Mouse (Mus musculus): ENCODE results near the gene Cdk14.

The Cdk14 gene

DNA sequence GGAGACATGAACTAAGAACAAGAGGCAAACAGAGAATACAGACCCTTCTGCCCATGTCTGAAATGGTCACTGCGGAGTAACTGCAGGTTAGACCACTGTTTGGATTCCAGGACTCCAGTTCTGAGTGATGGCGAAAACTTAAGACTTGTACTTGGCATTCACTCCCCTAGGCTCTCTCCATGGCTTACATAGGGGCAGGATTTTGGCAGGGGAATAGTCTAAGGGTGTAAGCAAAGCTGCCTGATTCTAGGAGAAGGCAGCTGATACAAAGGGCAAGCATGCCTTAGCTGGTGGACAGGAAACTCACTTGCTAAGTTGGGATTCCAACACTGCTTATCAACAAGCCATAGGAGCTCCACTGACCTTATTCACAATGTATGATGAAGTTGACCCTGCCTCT lies 521.9 kb downstream of the Cdk14 start:
- DNase-seq (ENCODE audit: low spot score in 2 of 2) = no peak

DNA sequence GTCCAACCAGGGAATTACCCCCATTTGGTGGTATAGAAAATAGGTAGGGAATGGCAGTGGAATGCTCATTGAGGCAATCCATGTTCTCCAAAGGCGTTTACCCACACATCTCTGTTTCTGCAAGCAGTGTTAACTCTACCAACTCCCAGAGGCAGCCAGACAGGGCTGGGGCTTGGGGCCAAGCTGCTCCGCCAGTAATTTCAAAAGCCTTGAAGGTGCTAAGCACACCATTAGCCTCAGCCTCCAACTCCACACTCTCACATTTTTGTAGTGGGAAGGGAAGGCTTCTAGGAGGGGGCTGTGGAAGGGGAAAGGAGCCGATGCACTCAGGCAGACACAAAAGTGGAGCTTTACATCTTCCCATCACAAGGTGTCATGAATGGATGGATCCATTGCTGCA lies 525.1 kb downstream of the Cdk14 start:
- no peak for DNase-seq (ENCODE audit: low spot score in 2 of 2)

DNA sequence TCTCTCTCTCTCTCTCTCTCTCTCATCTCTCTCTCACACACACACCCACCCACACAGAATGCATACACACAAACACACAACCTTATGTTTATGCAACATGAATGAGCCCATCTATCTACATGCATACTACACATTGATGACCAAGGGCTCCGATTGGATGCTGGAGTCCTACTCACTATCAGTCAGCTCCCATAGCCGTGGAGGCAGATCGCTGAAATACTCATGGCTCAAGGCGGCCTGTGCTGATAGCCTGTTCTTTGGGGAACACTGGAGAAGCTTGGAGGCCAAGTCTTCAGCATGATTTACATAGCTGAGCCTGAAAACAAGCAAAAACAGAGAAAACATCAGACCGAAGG lies 526.3 kb downstream of the Cdk14 start:
- DNase-seq (ENCODE audit: low spot score in 2 of 2) = no peak

DNA sequence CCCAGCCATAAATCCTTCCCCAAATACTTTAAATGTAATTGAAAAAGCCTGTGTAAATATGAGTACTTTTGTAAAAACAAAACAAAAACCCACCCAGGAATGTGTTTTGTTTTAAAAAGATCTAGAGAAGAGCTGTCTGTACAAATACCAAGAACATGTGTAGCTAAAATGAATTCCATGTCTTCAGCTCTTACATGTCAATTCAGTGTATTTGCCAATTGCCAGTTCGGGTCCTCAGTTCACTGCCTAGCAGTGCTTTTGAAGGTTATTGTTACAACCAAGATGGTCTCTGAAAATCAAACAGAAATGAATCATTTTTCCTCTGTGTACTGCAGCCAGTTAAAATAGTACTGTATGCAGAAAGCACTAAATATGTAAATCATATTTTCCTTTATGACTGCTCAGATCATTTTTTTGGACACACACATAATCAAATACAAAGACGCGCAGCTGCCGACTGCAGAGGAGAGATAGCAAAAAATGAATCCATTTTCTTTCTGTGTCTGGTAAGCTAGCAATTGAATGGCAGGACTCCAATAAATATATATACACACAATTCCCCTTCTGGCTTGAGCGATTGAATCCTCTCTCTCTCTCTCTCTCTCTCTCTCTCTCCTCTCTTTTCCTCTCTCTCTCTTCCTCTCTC lies 526.8 kb downstream of the Cdk14 start:
- DNase-seq (ENCODE audit: low spot score in 2 of 2) = no peak

DNA sequence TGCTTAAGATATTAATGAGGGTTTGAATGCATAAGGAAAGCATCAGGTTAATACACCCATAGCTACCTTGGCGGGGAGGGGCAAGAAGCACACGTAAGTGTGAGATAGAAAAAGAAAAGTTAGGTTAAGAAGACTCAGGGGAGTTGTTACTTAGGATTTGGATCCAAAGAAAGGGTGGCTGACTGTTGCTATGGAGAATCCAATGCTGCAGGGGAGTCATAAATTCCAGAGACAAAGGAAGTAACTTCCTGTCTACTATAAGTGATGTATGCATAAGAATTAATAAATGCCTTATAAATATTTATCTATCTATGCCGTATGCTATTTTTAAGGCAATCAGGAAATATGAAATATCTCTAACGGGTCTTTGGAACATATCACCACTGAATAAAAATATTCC lies 527.4 kb downstream of the Cdk14 start:
- DNase-seq (ENCODE audit: low spot score in 2 of 2) = no peak

DNA sequence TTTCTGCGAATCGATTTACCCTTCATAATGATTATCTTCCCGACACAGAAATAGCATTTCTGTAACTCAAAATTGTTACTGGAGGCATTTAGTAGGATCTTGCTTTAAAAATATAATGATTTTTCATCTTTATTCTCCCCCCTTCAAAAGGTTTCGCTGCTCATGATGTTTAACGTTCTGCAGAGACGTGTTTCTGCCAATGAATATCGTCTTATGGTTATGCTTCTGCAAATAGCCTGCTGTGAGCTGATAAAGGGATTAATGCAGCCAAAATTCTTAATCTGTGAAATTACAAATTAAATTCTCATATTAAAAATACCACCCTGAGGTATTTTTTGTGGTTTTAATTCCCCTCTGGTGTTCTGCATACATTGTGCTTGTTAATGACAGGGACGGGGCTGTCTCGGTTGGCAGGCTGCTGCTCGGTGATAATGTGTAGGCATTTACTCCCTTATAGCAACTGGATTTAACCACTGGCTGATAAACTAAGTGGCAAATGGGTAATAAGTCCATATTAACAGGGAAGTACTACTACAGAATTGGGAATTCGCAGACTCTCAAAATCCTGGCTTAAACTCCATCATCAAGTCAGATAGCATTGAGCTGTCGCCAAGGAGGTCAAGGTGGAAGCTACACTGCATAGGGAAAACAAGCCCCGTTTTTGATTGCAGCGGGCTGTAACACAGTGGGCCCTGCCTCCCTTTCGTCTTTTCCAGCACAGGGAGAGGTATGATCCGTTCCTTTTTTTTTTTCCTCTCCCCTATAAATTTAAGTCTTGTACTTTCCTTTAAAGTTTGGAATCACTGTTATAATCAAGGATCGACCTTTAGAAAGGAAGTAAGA lies 528.0 kb downstream of the Cdk14 start:
- no peak for DNase-seq (ENCODE audit: low spot score in 2 of 2)

DNA sequence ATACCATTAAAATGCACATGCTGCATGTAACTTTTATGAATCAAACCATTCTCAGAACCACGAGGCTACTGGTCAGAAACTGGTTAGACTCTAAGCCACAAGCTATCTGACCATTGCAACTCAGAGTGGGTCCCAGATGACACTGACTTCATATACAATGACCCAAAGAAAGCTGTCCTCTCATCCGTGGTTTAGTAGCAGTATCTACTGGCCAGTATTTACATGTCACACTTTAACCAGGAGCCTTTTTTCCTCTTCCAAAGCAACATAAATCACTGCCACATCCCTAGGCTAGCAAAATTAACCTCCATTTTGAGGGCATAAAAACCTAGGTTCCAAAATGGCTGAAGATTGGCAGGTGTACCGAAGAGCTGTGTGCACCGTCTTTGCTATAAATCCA lies 533.0 kb downstream of the Cdk14 start:
- no peak for DNase-seq (ENCODE audit: low spot score in 2 of 2)

DNA sequence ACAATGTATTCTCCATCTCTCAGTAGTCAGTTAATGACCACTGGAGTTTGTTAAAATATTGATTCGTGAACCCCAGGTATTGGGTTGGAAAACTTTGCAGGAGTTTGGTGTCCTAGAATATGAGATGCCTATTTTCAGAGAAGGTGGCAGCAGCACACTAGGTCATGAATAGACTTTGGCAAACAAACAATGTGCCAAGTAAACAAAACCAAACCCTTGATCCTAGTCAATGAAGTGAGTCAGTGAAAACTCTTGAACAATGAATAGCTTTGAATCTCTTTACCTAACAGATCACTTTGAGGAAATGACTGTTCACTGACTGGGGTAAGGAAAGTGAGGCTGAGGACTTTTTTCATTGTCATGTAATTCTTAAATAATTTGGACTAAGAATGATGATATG lies 537.3 kb downstream of the Cdk14 start:
- DNase-seq (ENCODE audit: low spot score in 2 of 2) = no peak

DNA sequence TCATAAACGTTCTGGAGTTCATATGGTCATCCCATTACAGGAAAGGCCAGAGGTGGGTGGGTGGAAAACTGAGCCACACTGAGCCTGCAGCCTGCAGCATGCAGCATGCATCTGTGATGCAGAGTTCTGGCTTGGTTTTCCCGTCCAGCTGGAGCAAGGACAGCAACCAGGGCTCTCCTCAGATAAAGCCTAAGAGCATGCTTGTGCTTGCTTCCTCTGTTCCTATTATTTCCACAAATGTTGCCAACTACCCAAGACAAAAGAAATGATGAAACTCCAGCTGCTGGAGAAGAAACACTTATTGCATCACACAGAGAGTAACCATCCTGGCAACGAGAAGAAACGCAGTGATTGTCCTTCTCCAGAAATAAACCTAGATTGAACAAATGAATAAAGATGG lies 539.8 kb downstream of the Cdk14 start:
- DNase-seq (ENCODE audit: low spot score in 2 of 2) = no peak

DNA sequence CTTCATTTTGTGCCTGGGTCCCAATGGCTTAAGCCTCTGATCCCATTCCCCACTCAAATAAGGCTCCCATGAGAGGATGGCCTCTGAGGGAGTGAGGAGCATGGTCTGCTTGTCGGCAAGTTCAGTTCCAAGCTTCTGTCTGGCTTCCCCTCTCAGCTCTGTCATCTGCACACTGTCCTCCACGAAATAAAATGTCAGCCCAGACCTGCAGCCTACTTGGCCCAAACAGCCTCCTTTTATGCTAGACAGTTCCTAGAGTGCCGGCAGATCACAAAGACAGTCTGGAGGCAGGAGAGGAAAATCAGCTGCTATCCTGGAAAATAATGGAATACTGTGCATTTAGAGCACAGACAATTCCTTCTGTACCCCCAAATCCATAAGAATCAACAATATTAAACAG lies 541.2 kb downstream of the Cdk14 start:
- no peak for DNase-seq (ENCODE audit: low spot score in 2 of 2)

DNA sequence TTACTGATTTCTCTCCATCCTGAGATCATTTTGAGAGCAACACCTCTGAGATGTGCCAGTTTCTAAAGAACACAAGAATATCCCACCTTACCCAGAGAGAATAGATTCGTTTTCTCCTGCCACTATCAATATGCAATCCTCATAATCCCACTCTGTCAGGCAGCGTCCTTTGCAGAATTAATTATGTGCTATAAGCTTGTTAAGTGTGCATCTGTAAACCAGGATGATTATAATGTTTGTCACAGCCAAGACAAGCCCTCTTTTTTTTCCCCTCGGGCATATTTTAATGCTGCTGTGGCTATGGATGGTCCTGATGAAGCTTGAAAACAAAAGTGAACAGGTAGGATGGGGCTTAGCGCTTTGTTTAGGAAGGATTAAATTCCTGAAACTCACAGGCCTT lies 542.5 kb downstream of the Cdk14 start:
- no peak for DNase-seq (ENCODE audit: low spot score in 2 of 2)

DNA sequence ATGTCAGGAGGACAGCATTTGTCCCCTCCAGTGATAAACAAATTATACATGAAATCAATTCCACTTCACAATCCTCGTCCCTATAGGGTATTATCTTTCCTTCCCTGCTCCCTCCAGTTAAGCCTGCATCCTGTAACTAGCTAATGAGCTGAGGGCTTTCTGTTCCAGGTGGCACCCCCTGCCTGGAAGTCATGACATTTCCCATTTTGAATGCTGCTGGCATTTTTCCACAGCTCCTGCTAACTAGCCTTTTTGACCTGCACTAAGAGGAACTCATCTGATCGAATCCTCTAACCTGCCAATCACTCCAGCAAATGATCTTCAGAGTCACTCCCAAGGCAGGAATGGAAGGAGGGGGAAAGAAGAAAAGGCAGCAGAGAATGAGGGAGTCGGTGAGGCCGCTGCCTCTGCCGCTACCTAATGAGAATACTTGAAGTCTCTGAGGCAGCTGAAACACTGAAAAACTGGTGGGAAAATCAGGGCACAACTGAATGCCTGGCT lies 542.9 kb downstream of the Cdk14 start:
- DNase-seq (ENCODE audit: low spot score in 2 of 2) = no peak

DNA sequence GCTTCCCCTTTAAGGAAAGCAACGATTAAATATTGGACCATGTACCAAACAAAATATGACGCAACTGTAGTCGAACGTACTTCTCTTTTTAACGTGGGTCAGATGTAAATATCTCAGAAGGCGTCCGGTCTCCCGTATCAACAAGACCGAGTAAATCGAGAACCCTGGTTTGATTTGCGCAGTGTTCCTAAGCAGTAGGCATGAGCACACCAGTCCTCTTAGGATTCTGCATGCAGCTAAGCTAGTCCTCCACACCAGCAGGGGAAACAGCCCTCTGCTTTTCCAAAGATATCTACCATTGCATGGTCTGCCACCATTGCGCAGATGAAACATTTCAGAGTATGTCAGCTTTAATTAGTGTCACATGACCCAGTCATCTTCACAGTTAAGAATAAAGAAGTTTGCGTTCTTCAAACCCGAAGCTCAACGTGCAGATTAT lies 543.4 kb downstream of the Cdk14 start:
- DNase-seq (ENCODE audit: low spot score in 2 of 2) = no peak

DNA sequence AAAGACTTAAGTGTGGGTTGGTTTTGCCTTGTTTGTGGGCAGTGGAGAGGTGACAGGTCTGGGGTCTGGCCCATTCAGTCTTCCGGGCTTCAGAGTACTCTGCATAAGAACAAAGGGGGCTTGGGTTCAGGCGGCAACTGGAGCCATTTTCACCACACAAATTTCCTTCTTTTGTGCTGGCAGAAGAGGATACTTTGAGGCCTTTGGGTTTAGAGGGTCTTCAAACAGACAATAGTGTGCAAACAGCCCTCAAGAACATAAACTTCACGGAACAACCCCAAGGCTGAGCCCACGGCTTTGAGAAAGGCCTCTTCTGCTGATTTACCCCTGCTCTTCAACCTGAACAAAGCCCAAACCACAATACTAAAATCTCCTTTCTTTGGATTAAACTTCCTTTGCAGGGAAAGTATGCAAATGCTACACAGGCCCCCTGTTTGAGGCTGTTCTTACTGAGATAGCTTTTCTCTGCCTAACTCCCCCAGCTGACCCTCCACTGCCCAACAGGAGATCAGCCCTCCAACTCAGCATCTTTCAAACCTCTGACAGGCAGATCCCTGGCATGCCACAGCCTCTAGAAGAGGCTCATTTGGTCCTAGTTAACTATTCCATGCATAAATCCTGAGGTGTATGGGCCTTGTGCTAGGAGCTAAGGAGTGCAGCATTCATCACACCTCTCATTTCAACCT lies 549.9 kb downstream of the Cdk14 start:
- DNase-seq (ENCODE audit: low spot score in 2 of 2) = no peak

DNA sequence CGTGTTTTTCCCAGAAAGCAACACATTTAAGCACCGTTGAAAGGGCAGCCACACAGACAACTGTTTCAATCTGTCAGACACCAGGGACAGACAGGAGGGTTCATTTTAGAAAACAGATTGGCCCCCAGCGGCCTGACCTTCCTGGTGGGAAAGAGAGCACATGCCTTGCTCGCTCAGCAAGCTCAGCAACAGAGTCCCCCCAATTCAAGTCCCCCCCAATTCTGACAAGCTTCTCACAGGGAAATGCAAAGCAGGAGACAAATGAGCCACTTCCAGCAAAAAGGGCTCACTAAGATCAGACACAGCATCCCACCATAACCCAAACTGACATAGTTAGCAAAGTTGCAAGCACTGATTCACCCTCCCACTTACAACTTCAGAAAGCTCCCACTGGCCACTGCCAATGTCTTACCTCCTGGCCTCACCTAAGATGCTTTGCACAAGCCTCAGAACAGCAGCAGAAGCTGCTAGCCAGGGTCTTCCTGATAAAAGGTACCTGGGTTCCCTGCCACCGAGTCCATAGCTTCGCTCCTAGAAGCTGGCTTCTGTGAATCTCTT lies 551.5 kb downstream of the Cdk14 start:
- DNase-seq (ENCODE audit: low spot score in 2 of 2) = no peak

DNA sequence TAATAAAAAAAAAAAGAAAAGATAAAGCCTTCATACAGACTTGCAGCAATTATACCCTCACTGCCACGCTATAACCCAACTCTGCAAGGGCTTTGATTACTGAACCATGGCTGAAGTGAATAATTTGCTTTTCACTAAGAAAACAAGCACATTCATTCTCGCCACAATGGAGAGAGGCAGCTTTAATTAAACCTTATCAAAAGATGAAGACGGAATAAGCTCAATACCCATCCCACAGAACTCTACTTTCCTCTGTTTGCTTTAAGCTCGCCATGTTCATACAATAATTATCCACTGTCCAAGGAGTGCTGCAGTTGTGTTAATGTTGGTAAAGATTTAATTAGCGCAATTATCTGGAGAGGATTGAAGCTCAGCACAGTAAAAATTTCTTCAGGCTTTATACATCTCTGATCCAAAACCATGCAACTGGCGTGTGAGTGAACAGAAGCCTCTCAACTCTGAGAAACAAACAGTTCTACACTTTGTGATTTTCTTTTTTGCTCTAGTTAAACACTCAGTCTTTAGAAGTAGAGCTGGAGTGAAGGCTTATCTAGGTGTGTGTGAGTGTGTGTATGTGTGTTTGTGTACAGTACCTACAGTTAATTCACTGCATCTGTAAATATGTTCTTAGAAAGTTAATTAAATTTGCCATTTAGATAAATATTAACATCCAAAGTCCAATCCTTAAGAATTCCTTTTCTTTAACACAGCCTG lies 552.1 kb downstream of the Cdk14 start:
- no peak for DNase-seq (ENCODE audit: low spot score in 2 of 2)

DNA sequence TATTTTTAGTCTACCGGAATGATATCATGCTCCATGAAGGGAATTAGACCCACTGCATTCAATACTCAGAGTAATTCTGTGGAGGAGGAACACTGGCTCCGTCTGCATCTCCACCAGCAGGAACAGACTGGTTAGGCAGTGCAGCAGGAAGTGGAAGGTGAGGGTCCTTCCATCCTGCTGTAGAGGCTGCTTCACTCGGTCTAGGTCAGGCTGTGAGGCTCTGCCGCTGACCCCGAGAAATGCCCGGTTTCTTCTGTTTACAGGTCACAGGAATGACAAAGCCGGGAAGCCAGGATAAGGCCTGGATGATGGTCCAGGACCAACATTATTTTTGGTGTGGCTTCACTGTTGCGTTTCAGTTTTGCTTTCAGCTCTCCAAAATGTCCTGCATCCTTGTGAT lies 553.2 kb downstream of the Cdk14 start:
- DNase-seq (ENCODE audit: low spot score in 2 of 2) = no peak

DNA sequence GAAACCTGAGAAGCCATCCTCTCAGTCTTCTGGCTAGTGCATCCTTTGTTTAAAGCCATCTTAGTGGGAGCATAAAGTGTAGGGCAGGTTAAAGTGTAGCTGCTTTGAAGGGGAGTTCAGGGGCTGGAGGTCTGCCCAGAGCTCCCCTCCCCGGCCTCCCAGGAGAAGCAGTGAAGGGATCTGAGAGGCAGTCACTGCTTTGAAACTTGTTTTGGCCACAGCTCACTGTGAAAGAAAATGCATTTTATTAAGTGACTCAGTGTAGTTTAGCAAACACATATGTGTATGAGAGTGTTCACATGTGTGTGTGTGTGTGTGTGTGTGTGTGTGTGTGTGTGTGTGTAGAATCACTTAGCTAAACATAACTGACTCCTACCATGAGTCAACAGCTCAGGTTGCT lies 554.0 kb downstream of the Cdk14 start:
- DNase-seq (ENCODE audit: low spot score in 2 of 2) = no peak

DNA sequence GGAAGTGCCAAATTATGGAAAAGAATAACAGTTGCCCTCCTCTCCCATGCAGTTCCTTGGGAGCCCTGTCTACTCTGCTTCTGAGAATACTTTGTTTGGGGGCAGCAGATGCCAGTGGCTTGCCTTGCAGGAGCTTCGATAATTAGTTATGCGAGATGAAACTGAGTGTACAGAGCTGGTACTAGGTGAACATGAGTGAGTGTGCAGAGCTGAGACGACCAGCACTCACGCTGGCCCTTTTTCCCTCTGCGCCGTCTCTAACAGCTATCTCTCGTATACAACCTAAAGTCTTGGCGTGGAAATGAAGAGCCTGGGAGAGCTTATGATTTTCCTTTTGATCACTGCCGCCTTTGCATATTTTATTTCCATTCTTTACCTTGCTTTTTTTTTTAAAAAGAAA lies 558.5 kb downstream of the Cdk14 start:
- no peak for DNase-seq (ENCODE audit: low spot score in 2 of 2)

DNA sequence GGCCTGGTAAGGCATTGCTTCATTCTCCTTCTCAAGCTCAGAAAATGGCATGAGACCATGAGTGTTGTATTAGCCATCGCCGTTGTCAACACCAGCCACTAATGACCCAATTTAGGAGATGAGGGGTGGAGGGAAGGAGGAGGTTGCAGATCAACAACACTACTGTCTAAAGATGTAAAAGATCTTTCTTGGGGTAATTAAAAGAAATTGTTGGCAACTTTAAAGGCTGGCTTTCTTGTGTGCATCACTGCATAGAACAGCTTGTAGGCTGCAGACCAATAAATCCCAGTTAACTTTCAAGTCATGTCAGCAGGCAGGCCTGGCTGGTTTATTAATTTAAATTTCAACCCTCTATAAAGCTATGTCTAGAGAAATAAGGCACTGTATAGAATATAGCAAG lies 559.0 kb downstream of the Cdk14 start:
- DNase-seq (ENCODE audit: low spot score in 2 of 2) = no peak

DNA sequence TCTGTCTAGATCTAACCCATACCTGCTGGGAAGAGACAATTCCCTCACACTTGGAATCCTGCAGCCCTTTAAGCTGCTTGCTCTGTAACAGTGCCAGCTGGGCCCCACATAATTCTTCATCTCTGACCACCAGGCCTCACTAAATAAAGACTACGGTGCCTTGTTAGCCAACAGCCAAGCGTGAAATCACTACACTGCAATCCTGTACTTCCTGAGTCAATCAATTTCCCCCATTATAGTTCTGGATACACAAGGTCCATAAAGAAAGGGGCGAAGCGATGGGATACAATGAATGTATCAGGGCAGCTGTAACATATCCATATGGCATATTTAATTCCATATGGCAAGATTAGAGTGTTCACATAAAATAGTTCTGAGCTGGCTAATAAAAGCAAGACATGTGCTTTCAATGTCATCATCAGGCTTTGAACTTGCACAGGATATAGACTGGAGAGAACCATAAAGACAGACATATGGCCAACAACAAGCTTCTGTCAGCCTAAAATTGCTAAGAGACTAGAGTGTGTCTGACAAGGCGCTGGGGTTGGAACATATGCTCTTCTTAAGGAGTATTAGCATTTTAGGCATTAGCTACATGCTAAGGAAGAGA lies 562.0 kb downstream of the Cdk14 start:
- no peak for DNase-seq (ENCODE audit: low spot score in 2 of 2)
